In the genomic region with DNA sequence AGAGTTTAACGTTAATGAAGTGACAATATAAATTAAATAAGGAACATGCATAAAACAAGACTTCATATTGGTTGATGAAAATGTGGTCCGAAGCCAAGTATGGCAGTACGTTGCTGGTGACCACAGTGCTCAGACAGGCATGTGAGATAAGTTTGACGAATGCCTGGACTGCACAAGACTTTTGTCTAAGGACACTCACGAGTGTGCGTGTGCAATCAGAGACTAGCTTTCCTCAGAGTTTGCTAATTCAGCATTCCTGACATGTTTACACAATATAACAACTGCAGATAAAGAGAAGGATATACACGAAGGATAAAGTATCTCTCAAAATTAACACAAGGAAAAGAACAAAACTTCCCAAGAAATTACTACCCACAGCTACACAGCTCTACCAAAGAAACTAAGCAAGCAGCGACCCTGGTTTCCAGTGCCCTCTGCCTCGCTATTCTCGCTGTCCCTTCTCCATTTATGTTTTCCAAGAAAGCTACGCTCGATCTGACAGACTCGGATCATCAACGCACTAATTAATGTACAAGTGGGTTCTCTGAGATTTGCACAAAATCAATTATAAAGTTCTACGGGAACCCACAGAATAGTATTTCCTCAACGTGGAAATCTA, we compare ENCODE assay signal across 8 mouse cellular contexts. TPM values are rescaled to one million over a fixed set of nuclear protein-coding genes. Genes with fewer than 3 reads are reported as not detected.
DNase-seq lines count a peak whose midpoint lies in the region; ATAC-seq and TF ChIP-seq lines count a peak whose summit lies in the region.

No protein-coding gene starts in this region.

- no peak for TF ChIP-seq CTCF in forebrain, postnatal 0 days (IDR thresholded peaks at IDR 0.05; ENCODE audit: low read depth)
- TF ChIP-seq CTCF in liver, adult 2 months (IDR thresholded peaks at IDR 0.05; ENCODE audit: low read depth, low read length): no peak

- peak overlapping the region; percentile 76 for H3K4me2 ChIP-seq in forebrain, postnatal 0 days (ENCODE audit: low read depth)
- peak overlapping the region; percentile 75 for H3K4me2 ChIP-seq in neural tube, embryonic 14.5 days (ENCODE audit: low read depth, low read length)

- peak overlapping the region; percentile 98 for H3K27ac ChIP-seq in heart, embryonic 10.5 days
- H3K27ac ChIP-seq in forebrain, postnatal 0 days (ENCODE audit: low read depth, low read length): peak overlapping the region; percentile 99
- peak overlapping the region; percentile 93 for H3K27ac ChIP-seq in liver, adult 2 months (replicated peaks; ENCODE audit: insufficient read depth, low read depth, low read length)
- H3K27ac ChIP-seq in neural tube, embryonic 14.5 days (ENCODE audit: low read depth, low read length): peak overlapping the region; percentile 99

- no peak for TF ChIP-seq POLR2A in liver, adult 2 months (IDR thresholded peaks at IDR 0.05; ENCODE audit: extremely low read depth, insufficient read depth, low read length)

- no peaks in the 10 kb centered on the region; the same call in 1 of the 2 replicates for H3K79me2 ChIP-seq in liver, adult 2 months (ENCODE audit: control insufficient read depth, insufficient read depth, low read length)

- H3K9me3 ChIP-seq in heart, embryonic 10.5 days: no peaks in the 10 kb centered on the region
- H3K9me3 ChIP-seq in forebrain, postnatal 0 days (ENCODE audit: low read length): no peaks in the 10 kb centered on the region
- H3K9me3 ChIP-seq in neural tube, embryonic 14.5 days (ENCODE audit: control insufficient read depth, low read length): no peaks in the 10 kb centered on the region

- H3K9ac ChIP-seq in forebrain, postnatal 0 days: peak overlapping the region; percentile 91
- peak overlapping the region; percentile 81 for H3K9ac ChIP-seq in liver, adult 2 months (ENCODE audit: low read depth, low read length)
- H3K9ac ChIP-seq in neural tube, embryonic 14.5 days (replicated peaks; ENCODE audit: low read depth, low read length): peak overlapping the region; percentile 93

- H3K36me3 ChIP-seq in heart, embryonic 10.5 days: peaks cover 3% of the 10 kb centered on the region
- 0 out of 2 replicates have a peak, but pooled peaks cover 3% of the 10 kb centered on the region for H3K36me3 ChIP-seq in forebrain, postnatal 0 days (ENCODE audit: insufficient read depth)
- H3K36me3 ChIP-seq in liver, adult 2 months (ENCODE audit: control insufficient read depth, insufficient read depth, low read length): peaks cover under 1% of the 10 kb centered on the region; the same call in 1 of the 2 replicates
- H3K36me3 ChIP-seq in neural tube, embryonic 14.5 days (ENCODE audit: control insufficient read depth, insufficient read depth, low read length): no peaks in the 10 kb centered on the region

- ATAC-seq in forebrain, postnatal 0 days: peak; percentile 25; the same call in 1 of the 2 replicates
- ATAC-seq in neural tube, embryonic 14.5 days (ENCODE audit: low read depth): peak; percentile 29
- ATAC-seq in inflammation-experienced regulatory T-cells, adult 6 months: no peak

- WGBS in heart, embryonic 10.5 days: 11% methylated on average over 16 of the region's 16 CpGs
- 16% methylated on average over 16 of the region's 16 CpGs for WGBS in forebrain, postnatal 0 days
- WGBS in liver, adult 2 months: 8% methylated on average over 16 of the region's 16 CpGs
- 21% methylated on average over 16 of the region's 16 CpGs for WGBS in neural tube, embryonic 14.5 days

- H3K27me3 ChIP-seq in heart, embryonic 10.5 days (ENCODE audit: insufficient read depth, poor library complexity, severe bottlenecking): no peaks in the 10 kb centered on the region
- H3K27me3 ChIP-seq in forebrain, postnatal 0 days (ENCODE audit: insufficient read depth, low read length): no peaks in the 10 kb centered on the region
- no peaks in the 10 kb centered on the region for H3K27me3 ChIP-seq in liver, adult 2 months (ENCODE audit: control insufficient read depth, insufficient read depth, low read length)
- H3K27me3 ChIP-seq in neural tube, embryonic 14.5 days (ENCODE audit: control insufficient read depth, insufficient read depth, low read length): no peaks in the 10 kb centered on the region

- no peak for DNase-seq in heart, embryonic 10.5 days (ENCODE audit: low spot score)
- no peak for DNase-seq in heart, adult 8-10 months (ENCODE audit: low spot score)
- DNase-seq in NIH3T3 (ENCODE audit: low read depth): peak; percentile 64
- DNase-seq in forebrain, postnatal 0 days: no peak
- DNase-seq in liver, adult 2 months (ENCODE audit: extremely low read depth, low read depth, low spot score): peak; percentile 48
- no peak for DNase-seq in urinary bladder, postnatal 14 days (ENCODE audit: low spot score)

- peaks cover 11% of the 10 kb centered on the region; the same call in 1 of the 2 replicates for H3K4me1 ChIP-seq in heart, embryonic 10.5 days
- 0 out of 2 replicates have a peak, but pooled peaks cover 4% of the 10 kb centered on the region for H3K4me1 ChIP-seq in forebrain, postnatal 0 days (ENCODE audit: insufficient read depth)
- peaks cover 8% of the 10 kb centered on the region; the same call in 1 of the 2 replicates for H3K4me1 ChIP-seq in liver, adult 2 months (ENCODE audit: control insufficient read depth, insufficient read depth, low read length)
- H3K4me1 ChIP-seq in neural tube, embryonic 14.5 days (ENCODE audit: control insufficient read depth, insufficient read depth, low read length): peaks cover 16% of the 10 kb centered on the region

- peak overlapping the region; percentile 76 for H3K4me3 ChIP-seq in heart, embryonic 10.5 days
- peak overlapping the region; percentile 76 for H3K4me3 ChIP-seq in forebrain, postnatal 0 days (ENCODE audit: low read depth, low read length)
- peak overlapping the region; percentile 77 for H3K4me3 ChIP-seq in liver, adult 2 months (ENCODE audit: insufficient read depth, low read depth, low read length)
- H3K4me3 ChIP-seq in neural tube, embryonic 14.5 days (ENCODE audit: low read depth, low read length): peak overlapping the region; percentile 69

RNA-seq across cellular contexts. Expression of gene Angel2, which starts 2.9 kb away (rescaled TPM):
- 33.4 and 38.8 TPM in 2 replicates for polyA plus RNA-seq in heart, embryonic 10.5 days (2016; fragmentation: Nextera tagmentation; extraction: Ambion mirVana)
- 10 to 100 TPM; 24.0 to 30.2 (median 26.4) TPM for total RNA-seq in heart, adult 8-10 months (2022)
- 48.5 and 49.1 TPM in 2 replicates for total RNA-seq in forebrain, postnatal 0 days (2014; rRNA removed)
- 44.3 and 47.7 TPM in 2 replicates for polyA plus RNA-seq in forebrain, postnatal 0 days (2015; fragmentation: Nextera tagmentation; extraction: Ambion mirVana)
- 20.4 and 20.7 TPM in 2 replicates for total RNA-seq in liver, adult 2 months (2014; rRNA removed)
- polyA plus RNA-seq in liver, adult 2 months (2012; rRNA removed): 11.4 and 11.7 TPM in 2 replicates
- 47.9 and 53.3 TPM in 2 replicates for polyA plus RNA-seq in neural tube, embryonic 14.5 days (2014; fragmentation: Nextera tagmentation; extraction: Ambion mirVana)
- 10 to 100 TPM; 49.9 to 55.6 (median 50.2) TPM for polyA plus RNA-seq in inflammation-experienced regulatory T-cells, adult 6 months (2017; shearing (Covaris generic))

RNA-seq across cellular contexts. Expression of gene Rps6kc1, which starts 16.3 kb away (rescaled TPM):
- polyA plus RNA-seq in heart, embryonic 10.5 days (2016; fragmentation: Nextera tagmentation; extraction: Ambion mirVana): 13.2 and 15.3 TPM in 2 replicates
- 10 to 100 TPM; 14.2 to 18.5 (median 17.0) TPM for total RNA-seq in heart, adult 8-10 months (2022)
- total RNA-seq in forebrain, postnatal 0 days (2014; rRNA removed): 42.8 and 47.4 TPM in 2 replicates
- 23.0 and 26.1 TPM in 2 replicates for polyA plus RNA-seq in forebrain, postnatal 0 days (2015; fragmentation: Nextera tagmentation; extraction: Ambion mirVana)
- 9.2 and 12.6 TPM in 2 replicates for total RNA-seq in liver, adult 2 months (2014; rRNA removed)
- 5.7 and 8.1 TPM in 2 replicates for polyA plus RNA-seq in liver, adult 2 months (2012; rRNA removed)
- 27.6 and 36.9 TPM in 2 replicates for polyA plus RNA-seq in neural tube, embryonic 14.5 days (2014; fragmentation: Nextera tagmentation; extraction: Ambion mirVana)
- polyA plus RNA-seq in inflammation-experienced regulatory T-cells, adult 6 months (2017; shearing (Covaris generic)): 1 to 10 TPM; 4.7 to 8.8 (median 8.8) TPM

RNA-seq across cellular contexts. Expression of gene Vash2, which starts 51.2 kb away (rescaled TPM):
- polyA plus RNA-seq in heart, embryonic 10.5 days (2016; fragmentation: Nextera tagmentation; extraction: Ambion mirVana): 56.7 and 78.7 TPM in 2 replicates
- total RNA-seq in heart, adult 8-10 months (2022): 1 to 10 TPM in 1 of 4 experiments, under 1 TPM in 3; 0.08 to 1.0 (median 0.27) TPM
- total RNA-seq in forebrain, postnatal 0 days (2014; rRNA removed): 46.4 and 47.5 TPM in 2 replicates
- polyA plus RNA-seq in forebrain, postnatal 0 days (2015; fragmentation: Nextera tagmentation; extraction: Ambion mirVana): 60.9 and 63.7 TPM in 2 replicates
- under 0.01 TPM in 1 of 2 replicates, not detected in the other for total RNA-seq in liver, adult 2 months (2014; rRNA removed)
- not detected in 2 replicates for polyA plus RNA-seq in liver, adult 2 months (2012; rRNA removed)
- 118 and 125 TPM in 2 replicates for polyA plus RNA-seq in neural tube, embryonic 14.5 days (2014; fragmentation: Nextera tagmentation; extraction: Ambion mirVana)
- polyA plus RNA-seq in inflammation-experienced regulatory T-cells, adult 6 months (2017; shearing (Covaris generic)): 1 to 10 TPM in 1 of 3 experiments, under 1 TPM in 2; 0.33 to 1.2 (median 0.59) TPM

Comparison
In these comparisons a context has a peak if more than half of its experiments do, and no peak if none do; other contexts are left out.
1. DNase-seq: peak in NIH3T3 (single experiment) and liver, adult 2 months (single experiment); none in heart, embryonic 10.5 days (single experiment), heart, adult 8-10 months (single experiment), forebrain, postnatal 0 days (single experiment) and urinary bladder, postnatal 14 days (single experiment).
2. RNA of gene Vash2, which starts 51.2 kb away (polyA plus RNA-seq): 118 to 125 TPM in neural tube, embryonic 14.5 days, 60.9 to 63.7 TPM in forebrain, postnatal 0 days and 56.7 to 78.7 TPM in heart, embryonic 10.5 days; 0.33 to 1.2 TPM in inflammation-experienced regulatory T-cells, adult 6 months and not detected in liver, adult 2 months; every median in the first group is over 10 times any median in the second.
3. Peak in every context shown above with its lines, with median percentiles within 50 percentile points of each other: H3K27ac ChIP-seq, H3K4me3 ChIP-seq and H3K9ac ChIP-seq.